Mouse (Mus musculus): ENCODE data around the gene Marcks. TPM values are rescaled to one million over a fixed set of nuclear protein-coding genes. Genes with fewer than 3 reads are reported as not detected.

Marcks gene
- total and polyA plus RNA-seq, 3 experiments: 16.9 to 80.7 (median 74.2) TPM

DNA sequence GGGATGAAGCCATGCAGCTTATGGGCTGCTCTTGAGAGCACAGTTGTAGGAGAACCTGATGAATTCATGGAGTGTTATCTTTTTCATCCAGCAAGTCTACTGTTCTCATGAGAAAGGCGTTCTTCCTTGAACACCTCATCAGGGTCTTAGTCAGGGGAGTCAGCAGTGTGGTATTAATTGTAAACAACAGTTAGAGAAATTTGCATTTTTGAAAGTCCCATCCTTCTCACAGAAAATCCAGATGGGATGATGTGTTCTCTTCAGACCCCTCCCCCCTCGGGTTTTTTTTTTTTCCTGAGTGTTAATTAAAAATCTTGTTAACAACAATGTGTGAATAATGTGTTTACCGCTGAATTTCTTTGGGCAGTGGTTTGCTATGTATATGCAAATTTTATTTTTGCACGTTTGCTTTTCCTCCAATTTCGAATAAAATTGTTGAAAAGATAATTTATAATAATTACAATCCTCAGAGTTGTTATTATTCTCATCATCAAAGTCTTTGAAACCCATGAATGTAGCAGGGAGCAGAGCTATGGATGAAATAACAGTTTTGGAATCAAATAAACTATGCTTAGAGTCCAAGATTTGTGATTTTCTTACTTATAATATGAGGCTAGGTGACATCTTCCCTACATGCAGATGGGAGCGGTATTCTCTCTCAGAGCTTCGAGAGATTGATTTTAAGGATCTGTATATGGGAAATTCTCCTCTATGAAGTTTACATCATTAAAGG, 13.0 kb upstream of the Marcks start:
- H3K4me2 ChIP-seq (ENCODE audit: insufficient read depth, low read depth, poor library complexity, severe bottlenecking): no peak overlapping the region
- no peak overlapping the region for H3K9ac ChIP-seq (ENCODE audit: insufficient read depth, low read depth)
- peaks cover 0 to 3% of the 10 kb centered on the region in 2 experiments; a peak in 1 of 4 replicates for H3K4me1 ChIP-seq (ENCODE audit: control insufficient read depth in 1 of 2, insufficient read depth in 2 of 2)
- H3K36me3 ChIP-seq (replicated peaks in 1 of 2; ENCODE audit: control insufficient read depth in 1 of 2, insufficient read depth in 1 of 2, low read length in 1 of 2): no peaks in the 10 kb centered on the region
- TF ChIP-seq MAZ (IDR thresholded peaks at IDR 0.05; ENCODE audit: low read depth, low read length) (no peak), POLR2A (IDR thresholded peaks at IDR 0.05; ENCODE audit: low read depth, low read length) (no peak), ZC3H11A (IDR thresholded peaks at IDR 0.05; ENCODE audit: low read depth, low read length) (no peak), KAT2A (IDR thresholded peaks at IDR 0.05; ENCODE audit: insufficient replicate concordance, low read length) (no peak), SIN3A (IDR thresholded peaks at IDR 0.05; ENCODE audit: low read length) (no peak), E2F4 (IDR thresholded peaks at IDR 0.05; ENCODE audit: insufficient replicate concordance, low read depth, low read length) (no peak)
- H3K27ac ChIP-seq (ENCODE audit: insufficient read depth, low read depth): no peak overlapping the region
- no peaks in the 10 kb centered on the region for H3K27me3 ChIP-seq (replicated peaks)
- in situ Hi-C loops (cut with MboI; ENCODE audit: low pct_ligation_motif_present, low pct_unique_long_range_greater_than_20kb, low sequenced_read_pairs) (no loop called here), dilution Hi-C loops (cut with MboI; ENCODE audit: extremely low pct_ligation_motif_present, extremely low pct_unique_long_range_greater_than_20kb, low sequenced_read_pairs) (no loop called here)
- H3K9me3 ChIP-seq (replicated peaks; ENCODE audit: low read length): peaks cover 2% of the 10 kb centered on the region
- H3K4me3 ChIP-seq (replicated peaks in 1 of 3; ENCODE audit: low read depth in 2 of 3, low read length in 2 of 3, poor library complexity in 1 of 3): no peak overlapping the region
- no peaks in the 10 kb centered on the region for H3K79me2 ChIP-seq (replicated peaks; ENCODE audit: control insufficient read depth, extremely low read depth, insufficient read depth, poor library complexity, severe bottlenecking)
- no peak for DNase-seq (ENCODE audit: extremely low read depth)

DNA sequence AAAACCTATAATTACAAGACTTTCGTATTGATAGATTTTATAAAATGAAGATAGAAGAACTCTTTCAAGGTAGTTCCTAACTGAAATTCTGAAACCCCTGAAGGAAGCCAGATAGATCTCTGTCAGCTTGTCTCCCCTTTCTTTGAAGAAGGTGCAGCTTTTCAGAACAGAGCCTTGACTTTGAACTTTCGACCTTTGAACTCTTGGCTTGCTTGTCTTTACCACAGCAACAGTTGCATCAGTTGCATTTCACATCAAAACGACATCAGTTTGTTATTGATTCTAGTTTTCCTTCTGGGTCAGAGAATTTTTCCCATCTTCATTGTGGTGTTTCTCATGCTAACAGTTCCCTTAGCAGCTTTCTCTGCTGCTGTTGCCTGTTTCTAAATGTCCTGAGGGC, 9.3 kb upstream of the Marcks start:
- no peak for TF ChIP-seq GABPA (IDR thresholded peaks at IDR 0.05; ENCODE audit: insufficient replicate concordance, low read depth, low read length)
- no peak for TF ChIP-seq JUN (IDR thresholded peaks at IDR 0.05; ENCODE audit: insufficient read depth, low read depth, low read length)
- TF ChIP-seq PAX5 (IDR thresholded peaks at IDR 0.05; ENCODE audit: low read length): no peak
- no peak for TF ChIP-seq ZMIZ1 (IDR thresholded peaks at IDR 0.05; ENCODE audit: low read depth, low read length)
- TF ChIP-seq MAZ (IDR thresholded peaks at IDR 0.05; ENCODE audit: low read depth, low read length): no peak
- no peak for TF ChIP-seq USF1 (IDR thresholded peaks at IDR 0.05; ENCODE audit: low read depth, low read length)
- no peak for TF ChIP-seq MYC (IDR thresholded peaks at IDR 0.05; ENCODE audit: low read depth, low read length)
- no peak for TF ChIP-seq JUND (conservative IDR thresholded peaks at IDR 0.05; ENCODE audit: low read depth, low read length)
- no peak for TF ChIP-seq NELFE (IDR thresholded peaks at IDR 0.05; ENCODE audit: low read depth, low read length)
- Histone ChIP-seq H3K79me2 (replicated peaks; ENCODE audit: control insufficient read depth, extremely low read depth, insufficient read depth, poor library complexity, severe bottlenecking) (no peaks in the 10 kb centered on the region), H3K9ac (ENCODE audit: insufficient read depth, low read depth) (no peak overlapping the region), H3K27me3 (replicated peaks) (no peaks in the 10 kb centered on the region), H3K9me3 (replicated peaks; ENCODE audit: low read length) (peaks cover 2% of the 10 kb centered on the region), H3K4me3 (replicated peaks in 1 of 3; ENCODE audit: low read depth in 2 of 3, low read length in 2 of 3, poor library complexity in 1 of 3) (no peak overlapping the region), H3K36me3 (replicated peaks in 1 of 2; ENCODE audit: control insufficient read depth in 1 of 2, insufficient read depth in 1 of 2, low read length in 1 of 2) (no peaks in the 10 kb centered on the region), H3K4me2 (ENCODE audit: insufficient read depth, low read depth, poor library complexity, severe bottlenecking) (no peak overlapping the region), H3K4me1 (ENCODE audit: control insufficient read depth in 1 of 2, insufficient read depth in 2 of 2) (peaks cover 0 to 12% of the 10 kb centered on the region in 2 experiments; a peak in 3 of 4 replicates), H3K27ac (ENCODE audit: insufficient read depth, low read depth) (no peak overlapping the region)
- no peak for DNase-seq (ENCODE audit: extremely low read depth)
- dilution Hi-C loops (cut with MboI; ENCODE audit: extremely low pct_ligation_motif_present, extremely low pct_unique_long_range_greater_than_20kb, low sequenced_read_pairs): no loop called here
- in situ Hi-C loops (cut with MboI; ENCODE audit: low pct_ligation_motif_present, low pct_unique_long_range_greater_than_20kb, low sequenced_read_pairs): no loop called here
